Comparison of ENCODE assay signal across 19 mouse cellular contexts in genomic region chr6:128800696-128801095, GRCm38 (mm10). TPM values are rescaled to one million over a fixed set of nuclear protein-coding genes. Genes with fewer than 3 reads are reported as not detected.
"Had no signal": no experiment of that assay in that cellular context is flagged by ENCODE, and none has a peak within 500 bp of the region (broad histone marks: within the 10 kb centered on the region; RNA-seq: fewer than 3 reads in every experiment).

No protein-coding gene starts in this region.

RNA-seq across cellular contexts. Expression of gene Klrb1c, which starts 11.7 kb away (rescaled TPM):
- total RNA-seq: layer of hippocampus, adult 2 months; layer of hippocampus, postnatal 25 days; left cerebral cortex, adult 18-20 months; left cerebral cortex, postnatal 10 days; left cerebral cortex, postnatal 36 days had no signal
- polyA plus RNA-seq: kidney, embryonic 14.5 days; limb, embryonic 11.5 days; midbrain, embryonic 11.5 days; neural tube, embryonic 12.5 days had no signal

RNA-seq across cellular contexts. Expression of gene Gm44511, which starts 25.4 kb away (rescaled TPM):
- total RNA-seq: layer of hippocampus, adult 2 months; layer of hippocampus, postnatal 25 days; left cerebral cortex, adult 18-20 months; left cerebral cortex, postnatal 10 days; left cerebral cortex, postnatal 36 days; megakaryocyte progenitor cell, adult 5-6 weeks; megakaryocyte-erythroid progenitor cell, adult 5-6 weeks had no signal
- polyA plus RNA-seq: kidney, embryonic 14.5 days; kidney, postnatal 0 days; limb, embryonic 11.5 days; limb, embryonic 14.5 days; liver, adult 2 months; liver, embryonic 16.5 days; lung, adult 2 months; lung, embryonic 16.5 days; midbrain, embryonic 11.5 days; neural tube, embryonic 12.5 days; stomach, embryonic 15.5 days had no signal

RNA-seq across cellular contexts. Expression of gene Klrb1b, which starts 25.4 kb away (rescaled TPM):
- total RNA-seq: layer of hippocampus, adult 2 months; layer of hippocampus, postnatal 25 days; left cerebral cortex, adult 18-20 months; left cerebral cortex, postnatal 10 days; left cerebral cortex, postnatal 36 days had no signal
- polyA plus RNA-seq: kidney, embryonic 14.5 days; kidney, postnatal 0 days; limb, embryonic 11.5 days; liver, adult 2 months; liver, embryonic 13.5 days; midbrain, embryonic 11.5 days; neural tube, embryonic 12.5 days had no signal
